Mouse (Mus musculus) embryo, embryonic 10.5 days (tissue): ENCODE measurements around the gene Txn2.
"Not testable (repeated sequence)": the region's sequence is repeated elsewhere in the genome, so short reads cannot be mapped to it uniquely, and the experiment has no call there.

Experiments
- DNase-seq: peaks from one replicate; pipeline ENCODE4 v3.0.0-alpha.2; 2015; ENCODE audit warnings: low spot score

Txn2 gene

GRCm38 (mm10) chr15:77876716-77877115 lies 52.1 kb downstream of the Txn2 start:
- DNase-seq, result no peak

- DNase-seq, result no peak
Measured at GRCm38 (mm10) chr15:77875953-77876352, 52.9 kb downstream of the Txn2 start.

GRCm38 (mm10) chr15:77874807-77875206 lies 54.0 kb downstream of the Txn2 start:
- DNase-seq, result no peak

- DNase-seq, result no peak
Measured at GRCm38 (mm10) chr15:77874310-77874709, 54.5 kb downstream of the Txn2 start.

- peak; percentile 47 for DNase-seq
Measured at GRCm38 (mm10) chr15:77873564-77873963, 55.2 kb downstream of the Txn2 start.

GRCm38 (mm10) chr15:77872996-77873395 lies 55.8 kb downstream of the Txn2 start:
- no peak for DNase-seq

- no peak for DNase-seq
Measured at GRCm38 (mm10) chr15:77868340-77868739, 60.5 kb downstream of the Txn2 start.

GRCm38 (mm10) chr15:77867231-77867968 lies 61.4 kb downstream of the Txn2 start:
- not testable (repeated sequence) for DNase-seq

- no peak for DNase-seq
Measured at GRCm38 (mm10) chr15:77866583-77867220, 62.1 kb downstream of the Txn2 start.
